Mouse (Mus musculus) liver, embryonic 16.5 days (tissue): ENCODE measurements around the gene Enpep. TPM values are rescaled to one million over a fixed set of nuclear protein-coding genes. Genes with fewer than 3 reads are reported as not detected.

Experiments used
- ATAC-seq: fragments of 200-750 bp; cut with Nextera tagmentation; 2 replicates; pipeline ENCODE4 v1.8.0; 2017; ENCODE audit warnings: low read depth, mild to moderate bottlenecking, moderate number of reproducible peaks, moderate library complexity
- H3K27ac ChIP-seq: fragments of 300-500 bp; sonication (generic); 2 replicates; pipeline ENCODE4 v1.5.1; 2014; ENCODE audit warnings: mild to moderate bottlenecking, low read length
- H3K27me3 ChIP-seq: fragments of 300-500 bp; sonication (generic); 2 replicates; pipeline ENCODE4 v1.6.1; 2014; ENCODE audit warnings: low read depth, low read length, mixed read lengths; ENCODE audit not compliant: control insufficient read depth, insufficient read depth
- H3K36me3 ChIP-seq: fragments of 300-500 bp; sonication (generic); 2 replicates; pipeline ENCODE4 v1.6.1; 2014; ENCODE audit warnings: mild to moderate bottlenecking; ENCODE audit not compliant: control insufficient read depth, insufficient read depth
- H3K4me1 ChIP-seq: fragments of 300-500 bp; sonication (generic); 2 replicates; pipeline ENCODE4 v1.6.1; 2014; ENCODE audit warnings: low read depth, low read length, mixed read lengths; ENCODE audit not compliant: control insufficient read depth
- H3K4me2 ChIP-seq: fragments of 300-500 bp; sonication (generic); 2 replicates; pipeline ENCODE4 v1.6.1; 2014; ENCODE audit warnings: low read depth, low read length, mixed read lengths
- H3K4me3 ChIP-seq: fragments of 300-500 bp; sonication (generic); 2 replicates; pipeline ENCODE4 v1.5.1; 2014; ENCODE audit warnings: low read depth, mild to moderate bottlenecking, low read length
- H3K9ac ChIP-seq: fragments of 300-500 bp; sonication (generic); 2 replicates; pipeline ENCODE4 v1.6.1; 2014; ENCODE audit warnings: low read depth, low read length
- H3K9me3 ChIP-seq: fragments of 300-500 bp; sonication (generic); replicated peaks from 2 replicates; pipeline ENCODE4 v1.6.1; 2016; ENCODE audit warnings: low read length; ENCODE audit not compliant: control insufficient read depth
- WGBS: fragments of 180-500 bp; shearing (Covaris S2); extraction: QIAGEN DNeasy Blood & Tissue Kit; methylation state at CpG from one replicate; pipeline ENCODE4 v1.1.7; 2014; ENCODE audit not compliant: insufficient replicate concordance; 5-methylcytosine and 5-hydroxymethylcytosine counted together
- polyA plus RNA-seq: library from polyadenylated mRNA; unstranded; fragments of >200 nt; fragmentation: Nextera tagmentation; extraction: Ambion mirVana; gene quantifications from 2 replicates; pipeline ENCODE4 v1.2.1, GENCODE M21; 2015

Gene Enpep
- polyA plus RNA-seq, 1 experiment from 2014 or later = 6.8 TPM

DNA sequence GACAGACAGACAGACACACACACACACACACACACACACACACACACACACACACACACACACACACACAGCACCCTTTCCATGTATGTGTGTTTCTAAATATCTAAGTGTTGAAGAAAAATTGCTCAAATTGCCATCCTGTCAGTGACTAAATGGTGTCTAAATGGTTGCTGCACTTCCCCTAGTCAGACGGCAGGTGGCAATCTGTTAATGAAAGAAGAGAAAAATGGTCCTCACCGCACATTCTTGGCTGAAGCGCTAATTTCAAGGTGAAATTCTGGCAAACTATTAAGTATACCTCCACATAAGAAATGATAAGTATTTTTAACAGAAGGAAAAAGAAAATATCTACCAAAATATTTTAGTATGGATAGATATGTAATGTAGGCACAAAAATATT lies 28.6 kb downstream of the Enpep start:
- Histone ChIP-seq H3K27ac (no peak overlapping the region), H3K9me3 (no peaks in the 10 kb centered on the region), H3K4me1 (no peaks in the 10 kb centered on the region), H3K36me3 (no peaks in the 10 kb centered on the region), H3K27me3 (no peaks in the 10 kb centered on the region), H3K4me3 (no peak overlapping the region), H3K9ac (no peak overlapping the region), H3K4me2 (no peak overlapping the region)
- 6% methylated on average over 3 of the region's 3 CpGs for WGBS
- ATAC-seq = no peak

DNA sequence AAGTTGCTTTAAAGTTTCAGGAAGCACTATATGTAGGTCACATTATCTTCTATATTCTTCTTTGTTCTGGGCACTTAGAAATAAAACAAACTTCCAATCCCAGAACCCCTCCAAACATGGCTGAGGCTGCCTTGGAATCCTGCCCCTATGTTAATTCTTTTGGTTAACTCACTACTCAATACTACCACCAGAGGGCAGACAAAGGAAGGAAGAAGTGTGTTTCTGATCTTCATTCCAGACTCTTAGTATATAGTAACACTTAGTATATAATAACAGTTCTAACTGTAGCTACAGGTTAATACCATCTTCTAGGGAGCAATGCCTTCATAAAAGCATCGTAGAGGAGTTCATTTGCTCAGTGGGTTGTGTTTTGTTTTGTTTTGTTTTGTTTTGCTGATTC lies 32.6 kb downstream of the Enpep start:
- H3K27me3 ChIP-seq = no peaks in the 10 kb centered on the region
- H3K36me3 ChIP-seq = no peaks in the 10 kb centered on the region
- no peak for ATAC-seq
- H3K4me2 ChIP-seq = no peak overlapping the region
- 48% methylated on average over 1 of the region's 1 CpGs for WGBS
- no peaks in the 10 kb centered on the region for H3K9me3 ChIP-seq
- H3K27ac ChIP-seq = no peak overlapping the region
- H3K4me1 ChIP-seq = no peaks in the 10 kb centered on the region
- no peak overlapping the region for H3K9ac ChIP-seq
- no peak overlapping the region for H3K4me3 ChIP-seq

DNA sequence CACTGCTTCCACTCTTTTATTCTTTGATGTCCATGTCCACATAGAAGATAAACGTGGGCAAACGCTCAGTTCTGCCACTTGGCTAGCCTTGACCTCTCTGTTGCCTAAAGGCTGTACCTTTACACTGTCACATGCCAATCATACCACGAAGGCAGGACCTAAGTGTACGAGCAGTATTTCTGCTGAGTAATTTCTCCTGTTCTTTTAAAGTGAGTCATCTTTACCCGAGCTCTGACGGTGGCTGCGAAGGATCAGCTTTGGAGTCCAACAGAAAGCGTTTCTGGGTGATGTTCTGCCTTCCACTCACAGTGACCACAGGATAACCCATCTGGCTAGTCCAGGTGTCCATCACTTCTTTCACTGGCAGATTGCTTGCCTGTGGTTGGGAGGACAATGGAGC lies 33.9 kb downstream of the Enpep start:
- ATAC-seq = no peak
- WGBS = 63% methylated on average over 8 of the region's 8 CpGs
- H3K9ac ChIP-seq = no peak overlapping the region
- no peaks in the 10 kb centered on the region for H3K27me3 ChIP-seq
- H3K9me3 ChIP-seq = no peaks in the 10 kb centered on the region
- no peak overlapping the region for H3K4me3 ChIP-seq
- no peak overlapping the region for H3K4me2 ChIP-seq
- no peaks in the 10 kb centered on the region for H3K4me1 ChIP-seq
- no peak overlapping the region for H3K27ac ChIP-seq
- H3K36me3 ChIP-seq = no peaks in the 10 kb centered on the region

DNA sequence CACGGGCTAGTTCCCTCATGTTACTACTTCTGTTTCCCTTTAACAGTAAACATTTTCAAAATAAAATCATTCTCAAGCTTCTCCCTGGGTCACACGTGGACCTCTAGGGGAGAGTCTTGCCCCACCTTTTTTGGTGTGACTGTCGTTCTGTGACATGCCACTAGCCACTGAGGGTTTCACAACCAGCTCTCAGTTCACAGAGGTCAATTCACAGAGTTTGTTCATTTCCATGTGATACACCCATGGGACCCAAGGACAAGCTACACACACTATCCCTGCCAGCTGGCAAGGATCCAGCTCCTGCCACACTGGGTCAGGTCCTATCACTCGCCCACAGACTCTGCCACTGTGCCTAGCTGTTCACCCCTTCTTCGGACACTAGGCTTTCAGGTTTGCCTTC lies 35.5 kb downstream of the Enpep start:
- no peak overlapping the region for H3K9ac ChIP-seq
- WGBS = 23% methylated on average over 5 of the region's 5 CpGs
- H3K9me3 ChIP-seq = no peaks in the 10 kb centered on the region
- H3K4me3 ChIP-seq = no peak overlapping the region
- peak; percentile 89 for ATAC-seq
- H3K27me3 ChIP-seq = no peaks in the 10 kb centered on the region
- no peaks in the 10 kb centered on the region for H3K36me3 ChIP-seq
- no peak overlapping the region for H3K27ac ChIP-seq
- H3K4me1 ChIP-seq = no peaks in the 10 kb centered on the region
- no peak overlapping the region for H3K4me2 ChIP-seq

DNA sequence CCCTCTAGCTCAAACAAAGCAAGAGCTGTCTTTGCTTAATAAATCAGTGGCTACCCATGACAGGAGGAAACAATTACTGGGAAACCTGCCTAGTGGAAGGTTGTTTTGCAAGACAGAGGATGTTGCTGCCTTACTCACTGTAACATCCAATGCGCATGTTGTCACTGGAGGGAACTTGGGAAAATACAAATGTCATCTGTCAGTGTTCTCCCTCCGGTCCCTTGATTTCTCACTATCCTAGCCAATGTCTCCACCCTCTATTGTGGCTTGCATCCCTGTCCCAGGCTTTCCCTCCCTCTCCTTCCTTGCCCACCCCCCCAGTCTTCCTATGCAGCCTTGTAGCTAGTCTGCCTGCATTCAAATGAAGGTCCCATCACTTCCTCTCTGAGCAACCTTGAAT lies 36.6 kb downstream of the Enpep start:
- H3K36me3 ChIP-seq = no peaks in the 10 kb centered on the region
- no peaks in the 10 kb centered on the region for H3K4me1 ChIP-seq
- H3K9me3 ChIP-seq = no peaks in the 10 kb centered on the region
- 48% methylated on average over 2 of the region's 2 CpGs for WGBS
- H3K4me2 ChIP-seq = no peak overlapping the region
- H3K4me3 ChIP-seq = no peak overlapping the region
- no peaks in the 10 kb centered on the region for H3K27me3 ChIP-seq
- no peak for ATAC-seq
- H3K27ac ChIP-seq = no peak overlapping the region
- no peak overlapping the region for H3K9ac ChIP-seq

DNA sequence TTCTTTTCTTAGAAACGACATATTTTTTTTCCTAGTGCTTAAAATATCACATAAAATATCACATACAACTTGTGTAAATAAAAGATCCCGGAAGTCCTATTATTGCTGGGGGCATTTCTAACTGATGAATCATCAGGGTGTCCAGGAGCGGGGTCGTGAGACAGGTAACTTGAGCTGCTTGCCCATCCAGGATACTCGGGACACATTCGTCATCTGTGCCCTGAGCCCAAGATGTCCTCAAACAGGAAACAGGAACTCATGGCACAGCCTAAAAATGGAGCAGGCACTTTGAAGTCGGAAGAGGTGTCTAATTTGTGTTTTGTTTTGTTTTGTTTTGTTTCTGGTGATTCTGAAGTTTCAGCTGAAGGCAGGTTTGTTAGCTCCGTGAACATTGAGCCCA lies 43.0 kb downstream of the Enpep start:
- no peaks in the 10 kb centered on the region for H3K27me3 ChIP-seq
- ATAC-seq = no peak
- no peak overlapping the region for H3K4me2 ChIP-seq
- no peak overlapping the region for H3K4me3 ChIP-seq
- WGBS = 40% methylated on average over 8 of the region's 8 CpGs
- no peak overlapping the region for H3K27ac ChIP-seq
- no peaks in the 10 kb centered on the region for H3K36me3 ChIP-seq
- H3K9ac ChIP-seq = no peak overlapping the region
- H3K4me1 ChIP-seq = no peaks in the 10 kb centered on the region
- no peaks in the 10 kb centered on the region for H3K9me3 ChIP-seq

DNA sequence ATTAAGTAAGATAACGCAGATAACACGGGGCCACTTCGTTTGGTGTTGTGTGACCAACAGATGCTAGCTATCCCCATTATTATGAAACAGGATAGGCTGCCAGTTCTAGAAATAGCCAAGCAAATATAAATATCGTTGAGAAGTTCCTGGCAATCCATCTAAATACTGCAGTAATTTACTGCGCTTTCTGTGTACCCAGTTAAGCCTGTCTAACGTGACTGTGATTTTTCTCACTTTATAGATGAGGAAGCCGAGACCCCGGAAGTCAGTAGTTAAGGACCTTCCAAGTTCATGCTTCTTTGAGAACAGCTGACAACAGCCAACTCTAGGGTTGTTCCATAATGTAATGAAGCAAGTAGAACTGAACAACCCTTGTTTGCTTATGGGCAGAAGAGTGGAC lies 45.4 kb downstream of the Enpep start:
- 66% methylated on average over 8 of the region's 8 CpGs for WGBS
- H3K4me3 ChIP-seq = no peak overlapping the region
- no peak for ATAC-seq

DNA sequence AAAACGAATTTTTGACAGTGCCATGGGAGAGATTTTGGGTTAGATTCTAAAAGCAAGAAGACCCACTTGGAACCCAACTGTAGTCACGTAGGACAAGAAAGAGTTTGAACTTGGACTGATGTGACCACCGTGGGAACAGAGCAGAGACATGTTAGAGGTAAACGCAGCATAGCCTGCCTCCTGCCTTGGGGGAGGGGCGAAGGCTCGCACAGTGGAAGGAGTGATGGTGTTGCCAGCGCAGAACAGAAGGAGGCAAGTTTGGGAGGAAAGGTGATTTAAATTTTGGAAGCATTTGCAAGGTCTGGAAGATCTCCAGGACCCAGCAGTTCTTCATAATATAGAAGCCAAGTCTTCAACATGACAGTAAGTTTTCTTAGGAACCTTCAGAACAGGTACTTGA lies 46.1 kb downstream of the Enpep start:
- WGBS = 58% methylated on average over 7 of the region's 7 CpGs
- ATAC-seq = no peak
- H3K9me3 ChIP-seq = no peaks in the 10 kb centered on the region
- no peak overlapping the region for H3K4me3 ChIP-seq
- no peaks in the 10 kb centered on the region for H3K36me3 ChIP-seq
- H3K9ac ChIP-seq = no peak overlapping the region
- no peaks in the 10 kb centered on the region for H3K4me1 ChIP-seq
- no peaks in the 10 kb centered on the region for H3K27me3 ChIP-seq
- no peak overlapping the region for H3K27ac ChIP-seq
- no peak overlapping the region for H3K4me2 ChIP-seq

More for the DNA sequence above, 45.4 kb downstream of the Enpep start:
- no peak overlapping the region for H3K9ac ChIP-seq
- H3K27me3 ChIP-seq = no peaks in the 10 kb centered on the region
- H3K4me1 ChIP-seq = no peaks in the 10 kb centered on the region
- no peak overlapping the region for H3K4me2 ChIP-seq
- H3K36me3 ChIP-seq = no peaks in the 10 kb centered on the region
- no peak overlapping the region for H3K27ac ChIP-seq
- no peaks in the 10 kb centered on the region for H3K9me3 ChIP-seq

DNA sequence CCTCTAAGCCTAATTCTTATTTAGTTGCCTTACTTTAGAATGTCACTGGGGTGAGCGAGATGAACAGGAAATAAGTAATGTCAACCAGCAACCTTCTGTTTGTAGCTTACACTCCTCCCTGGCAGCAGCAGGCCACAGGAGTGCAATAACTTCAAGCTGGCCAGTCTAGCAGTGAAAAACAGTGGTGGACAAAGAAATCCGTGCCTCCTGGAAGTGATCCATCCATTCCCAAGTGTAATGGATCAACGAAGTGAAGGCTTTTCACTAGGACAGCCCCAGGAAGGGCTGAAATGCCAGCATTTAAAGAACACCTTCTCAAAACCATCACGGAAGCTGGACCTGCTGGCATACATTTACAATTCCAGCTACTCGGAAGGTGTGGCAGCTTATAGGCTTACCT lies 48.2 kb downstream of the Enpep start:
- 64% methylated on average over 5 of the region's 5 CpGs for WGBS
- no peaks in the 10 kb centered on the region for H3K4me1 ChIP-seq
- no peak for ATAC-seq

DNA sequence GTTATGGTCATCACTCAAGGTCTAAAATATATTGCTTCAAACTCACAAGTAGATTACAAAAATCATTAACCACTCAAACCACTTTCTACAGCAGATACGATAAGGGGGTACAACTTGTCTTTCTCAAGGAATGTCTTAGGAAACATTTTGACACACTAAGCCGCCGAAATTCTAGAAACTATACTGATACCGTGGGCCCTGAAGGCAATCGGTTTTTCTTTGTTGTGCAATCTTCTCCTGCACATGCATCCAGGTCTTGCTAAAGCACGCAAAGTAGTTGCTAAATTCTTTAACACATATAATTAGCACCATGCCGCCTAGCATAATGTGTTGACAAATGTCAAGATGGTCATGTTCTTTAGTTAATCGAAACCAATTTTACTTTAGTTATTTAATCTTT lies 53.1 kb downstream of the Enpep start:
- Histone ChIP-seq H3K27me3 (no peaks in the 10 kb centered on the region), H3K27ac (no peak overlapping the region), H3K4me2 (no peak overlapping the region), H3K36me3 (no peaks in the 10 kb centered on the region), H3K9me3 (no peaks in the 10 kb centered on the region), H3K4me3 (no peak overlapping the region), H3K9ac (no peak overlapping the region), H3K4me1 (no peaks in the 10 kb centered on the region)
- WGBS = 59% methylated on average over 8 of the region's 8 CpGs
- no peak for ATAC-seq

More for the DNA sequence above, 48.2 kb downstream of the Enpep start:
- H3K27ac ChIP-seq = no peak overlapping the region
- no peak overlapping the region for H3K9ac ChIP-seq
- no peaks in the 10 kb centered on the region for H3K36me3 ChIP-seq
- no peaks in the 10 kb centered on the region for H3K9me3 ChIP-seq
- H3K4me3 ChIP-seq = no peak overlapping the region
- H3K4me2 ChIP-seq = no peak overlapping the region
- H3K27me3 ChIP-seq = no peaks in the 10 kb centered on the region
